Mouse (Mus musculus) forebrain, embryonic 15.5 days (tissue): Measurements from ENCODE around the gene Hat1. TPM values are rescaled to one million over a fixed set of nuclear protein-coding genes. Genes with fewer than 3 reads are reported as not detected.

Experiments used
- ATAC-seq: fragments of 200-750 bp; cut with Nextera tagmentation; replicated peaks from 2 replicates; pipeline ENCODE4 v1.8.0; 2017; ENCODE audit warnings: mild to moderate bottlenecking, moderate TSS enrichment, moderate library complexity
- H3K27ac ChIP-seq: fragments of 300-500 bp; sonication (generic); replicated peaks from 2 replicates; pipeline ENCODE4 v1.5.1; 2015; ENCODE audit warnings: mild to moderate bottlenecking, inconsistent platforms
- H3K27me3 ChIP-seq: fragments of 300-500 bp; sonication (generic); 2 replicates; pipeline ENCODE4 v1.6.1; 2015; ENCODE audit warnings: inconsistent platforms
- H3K36me3 ChIP-seq: fragments of 300-500 bp; sonication (generic); 2 replicates; pipeline ENCODE4 v1.6.1; 2015; ENCODE audit warnings: mild to moderate bottlenecking, inconsistent platforms
- H3K4me1 ChIP-seq: fragments of 300-500 bp; sonication (generic); 2 replicates; pipeline ENCODE4 v1.6.1; 2015; ENCODE audit warnings: inconsistent platforms
- H3K4me2 ChIP-seq: fragments of 300-500 bp; sonication (generic); replicated peaks from 2 replicates; pipeline ENCODE4 v1.6.1; 2015; ENCODE audit warnings: mild to moderate bottlenecking, inconsistent platforms
- H3K4me3 ChIP-seq: fragments of 300-500 bp; sonication (generic); 2 replicates; pipeline ENCODE4 v1.5.1; 2015; ENCODE audit warnings: mild to moderate bottlenecking, inconsistent platforms
- H3K9ac ChIP-seq: fragments of 300-500 bp; sonication (generic); replicated peaks from 2 replicates; pipeline ENCODE4 v1.6.1; 2015; ENCODE audit warnings: mild to moderate bottlenecking, inconsistent platforms
- H3K9me3 ChIP-seq: fragments of 300-500 bp; sonication (generic); 2 replicates; pipeline ENCODE4 v1.6.1; 2016; ENCODE audit warnings: inconsistent platforms
- WGBS: fragments of 180-500 bp; shearing (Covaris S2); methylation state at CpG from one replicate; pipeline ENCODE4 v1.1.7; 2015; ENCODE audit warnings: mixed read lengths; 5-methylcytosine and 5-hydroxymethylcytosine counted together
- polyA plus RNA-seq: library from polyadenylated mRNA; unstranded; fragments of >200 nt; fragmentation: Nextera tagmentation; extraction: Ambion mirVana; gene quantifications from 2 replicates; pipeline ENCODE4 v1.2.1, GENCODE M21; 2015

Hat1 gene
- polyA plus RNA-seq, 1 experiment from 2014 or later = 86.8 TPM

GRCm38 (mm10) chr2:71474345-71474744 lies 85.6 kb downstream of the Hat1 start:
- H3K9me3 ChIP-seq = no peaks in the 10 kb centered on the region
- no peak overlapping the region for H3K9ac ChIP-seq
- no peak overlapping the region for H3K4me3 ChIP-seq
- H3K27ac ChIP-seq = no peak overlapping the region
- H3K36me3 ChIP-seq = no peaks in the 10 kb centered on the region
- H3K4me2 ChIP-seq = no peak overlapping the region
- WGBS = 43% methylated on average over 7 of the region's 7 CpGs
- no peaks in the 10 kb centered on the region for H3K27me3 ChIP-seq
- ATAC-seq = no peak
- H3K4me1 ChIP-seq = peaks cover 11% of the 10 kb centered on the region

- H3K9me3 ChIP-seq = no peaks in the 10 kb centered on the region
- no peaks in the 10 kb centered on the region for H3K36me3 ChIP-seq
- no peak for ATAC-seq
- no peak overlapping the region for H3K27ac ChIP-seq
- 73% methylated on average over 10 of the region's 10 CpGs for WGBS
- no peak overlapping the region for H3K4me3 ChIP-seq
- peaks cover 16% of the 10 kb centered on the region for H3K4me1 ChIP-seq
- H3K4me2 ChIP-seq = no peak overlapping the region
- no peaks in the 10 kb centered on the region for H3K27me3 ChIP-seq
- H3K9ac ChIP-seq = no peak overlapping the region
These were observed 86.6 kb downstream of the Hat1 start for GRCm38 (mm10) chr2:71475311-71475710.

- ATAC-seq = no peak
- WGBS = 57% methylated on average over 4 of the region's 4 CpGs
- H3K4me2 ChIP-seq = no peak overlapping the region
These were observed 87.0 kb downstream of the Hat1 start for GRCm38 (mm10) chr2:71475760-71476159.

GRCm38 (mm10) chr2:71477787-71478186 lies 89.0 kb downstream of the Hat1 start:
- Histone ChIP-seq H3K4me2 (no peak overlapping the region), H3K9ac (no peak overlapping the region), H3K4me1 (peaks cover 16% of the 10 kb centered on the region), H3K27ac (no peak overlapping the region), H3K36me3 (no peaks in the 10 kb centered on the region), H3K27me3 (no peaks in the 10 kb centered on the region), H3K9me3 (no peaks in the 10 kb centered on the region), H3K4me3 (no peak overlapping the region)
- ATAC-seq = no peak

More at GRCm38 (mm10) chr2:71475760-71476159, 87.0 kb downstream of the Hat1 start:
- Histone ChIP-seq H3K27me3 (no peaks in the 10 kb centered on the region), H3K36me3 (no peaks in the 10 kb centered on the region), H3K9ac (no peak overlapping the region), H3K9me3 (no peaks in the 10 kb centered on the region), H3K27ac (no peak overlapping the region), H3K4me3 (no peak overlapping the region), H3K4me1 (peaks cover 16% of the 10 kb centered on the region)

GRCm38 (mm10) chr2:71479917-71480316 lies 91.2 kb downstream of the Hat1 start:
- Histone ChIP-seq H3K9ac (no peak overlapping the region), H3K9me3 (no peaks in the 10 kb centered on the region), H3K4me2 (no peak overlapping the region), H3K36me3 (no peaks in the 10 kb centered on the region), H3K4me1 (peaks cover 21% of the 10 kb centered on the region), H3K27me3 (no peaks in the 10 kb centered on the region), H3K27ac (no peak overlapping the region), H3K4me3 (no peak overlapping the region)
- ATAC-seq = no peak
- 11% methylated on average over 7 of the region's 7 CpGs for WGBS

GRCm38 (mm10) chr2:71481825-71482224 lies 93.1 kb downstream of the Hat1 start:
- Histone ChIP-seq H3K9ac (no peak overlapping the region), H3K4me3 (no peak overlapping the region), H3K27me3 (no peaks in the 10 kb centered on the region), H3K9me3 (no peaks in the 10 kb centered on the region), H3K27ac (no peak overlapping the region), H3K36me3 (no peaks in the 10 kb centered on the region), H3K4me2 (no peak overlapping the region), H3K4me1 (peaks cover 18% of the 10 kb centered on the region)
- WGBS = 76% methylated on average over 6 of the region's 6 CpGs
- no peak for ATAC-seq

- H3K4me1 ChIP-seq = peaks cover 18% of the 10 kb centered on the region
- no peaks in the 10 kb centered on the region for H3K9me3 ChIP-seq
- H3K4me2 ChIP-seq = no peak overlapping the region
- 51% methylated on average over 10 of the region's 10 CpGs for WGBS
- no peak overlapping the region for H3K9ac ChIP-seq
- H3K27me3 ChIP-seq = no peaks in the 10 kb centered on the region
- ATAC-seq = no peak
- H3K4me3 ChIP-seq = no peak overlapping the region
- no peaks in the 10 kb centered on the region for H3K36me3 ChIP-seq
- no peak overlapping the region for H3K27ac ChIP-seq
These were observed 94.4 kb downstream of the Hat1 start for GRCm38 (mm10) chr2:71483046-71483716.

GRCm38 (mm10) chr2:71483717-71484066 lies 94.9 kb downstream of the Hat1 start:
- H3K9me3 ChIP-seq = no peaks in the 10 kb centered on the region
- no peaks in the 10 kb centered on the region for H3K36me3 ChIP-seq
- peak; percentile 46; the same call in 1 of the 2 replicates for ATAC-seq
- H3K4me2 ChIP-seq = no peak overlapping the region
- H3K4me3 ChIP-seq = no peak overlapping the region
- 13% methylated on average over 5 of the region's 5 CpGs for WGBS
- no peak overlapping the region for H3K9ac ChIP-seq
- no peak overlapping the region for H3K27ac ChIP-seq
- no peaks in the 10 kb centered on the region for H3K27me3 ChIP-seq
- peaks cover 18% of the 10 kb centered on the region for H3K4me1 ChIP-seq

Other genes starting within 250 kb of the Hat1 start
- 175 and 190 TPM in 2 replicates for gene Dync1i2, start 177.3 kb upstream of the Hat1 start, polyA plus RNA-seq
- 74.6 and 82.0 TPM in 2 replicates for gene Slc25a12, start 21.2 kb upstream of the Hat1 start, polyA plus RNA-seq
- gene Metap1d, start 64.3 kb downstream of the Hat1 start, polyA plus RNA-seq = 37.9 and 40.6 TPM in 2 replicates
- gene Dlx1, start 139.2 kb downstream of the Hat1 start, polyA plus RNA-seq = 284 and 297 TPM in 2 replicates
- 67.5 and 67.8 TPM in 2 replicates for gene Dlx2, start 157.8 kb downstream of the Hat1 start, polyA plus RNA-seq